Mouse (Mus musculus): ENCODE results near the gene Cox6a1.
A peak's percentile ranks its signal among the peaks of the same experiment; 100 is the strongest.

The Cox6a1 gene

DNA sequence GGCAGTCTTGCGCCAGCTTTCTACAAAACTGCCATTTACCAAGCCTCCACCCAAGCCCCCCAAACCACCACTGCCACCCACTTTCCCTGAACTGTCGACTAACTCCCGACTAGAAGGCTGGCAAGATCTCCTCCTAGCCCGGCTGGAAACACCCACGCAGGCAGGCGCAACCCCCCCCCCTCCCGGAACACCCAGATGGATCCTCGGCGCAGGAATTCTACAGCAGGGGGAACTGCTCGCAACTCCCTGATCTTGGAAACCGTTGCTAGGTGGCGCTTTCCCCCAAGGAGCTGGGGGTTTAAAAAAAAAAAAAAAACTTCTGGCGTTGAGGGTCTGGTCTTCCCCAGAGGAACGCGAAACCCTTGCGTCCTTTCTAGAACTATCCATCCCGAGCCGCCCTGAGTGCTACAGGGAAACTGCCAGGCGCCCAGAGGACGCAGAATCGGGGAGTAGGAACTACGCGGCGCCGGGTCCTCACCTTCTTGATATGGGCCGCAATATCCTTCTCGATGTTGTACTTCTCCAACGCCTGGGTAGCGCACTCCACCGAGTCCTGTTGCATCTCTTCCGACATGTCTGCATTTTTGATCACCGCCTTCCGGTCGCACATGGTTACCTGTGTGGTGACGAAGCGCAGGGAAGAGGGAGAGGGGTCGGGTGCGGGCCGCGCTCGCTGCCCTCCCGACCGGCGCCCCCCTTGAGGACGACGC lies 48.6 kb downstream of the Cox6a1 start:
- DNase-seq = peak; percentile 64 to 65

DNA sequence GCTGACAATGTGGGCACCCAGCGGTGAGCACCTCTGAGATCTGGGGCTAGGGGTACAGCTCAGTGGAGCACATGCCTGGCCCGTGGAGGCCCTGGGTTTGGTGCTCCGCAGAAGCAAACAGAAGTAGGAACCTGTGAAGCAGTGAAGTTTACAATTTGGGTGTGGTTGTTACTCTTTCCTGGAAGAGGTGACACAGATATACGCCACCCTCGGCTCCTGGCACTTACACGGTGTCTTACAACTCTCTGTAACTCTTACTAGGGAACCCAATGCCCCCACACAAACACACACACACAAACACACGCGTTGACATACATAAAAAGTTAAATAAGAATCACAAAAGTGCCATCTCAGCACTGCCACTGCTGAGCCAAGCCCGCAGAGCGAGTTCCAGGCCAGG lies 52.4 kb downstream of the Cox6a1 start:
- DNase-seq = no peak
